Mouse (Mus musculus) myocyte (in vitro differentiated cells): ENCODE measurements at regions not wholly inside any gene's neighbourhood (a gene's known extent, or its start where the extent isn't known, plus 50 kb on each side); places are given as distances from the start of the nearest gene placed in this dataset.

Experiments
- E2F4 ChIP-seq: IDR thresholded peaks from one replicate; pipeline ENCODE4 v1.6.1; 2011; ENCODE audit warnings: mild to moderate bottlenecking, control low read depth, moderate library complexity; ENCODE audit not compliant: insufficient read depth
- MAX ChIP-seq: IDR thresholded peaks from one replicate; pipeline ENCODE4 v1.6.1; 2011; ENCODE audit warnings: low read depth, mild to moderate bottlenecking, control low read depth
- MYOD1 ChIP-seq, 3 experiments: IDR thresholded peaks; one replicate each; pipeline ENCODE4 v1.6.1; 2011; ENCODE audit warnings: control low read depth in 2 of 3, low read depth in 2 of 3, mild to moderate bottlenecking in 2 of 3, moderate library complexity in 1 of 3; ENCODE audit not compliant: insufficient read length in 2 of 3, control insufficient read depth in 1 of 3
- MYOG ChIP-seq, 3 experiments: IDR thresholded peaks; one replicate each; pipeline ENCODE4 v1.6.1; 2011; ENCODE audit warnings: control low read depth in 2 of 3, low read depth in 2 of 3, mild to moderate bottlenecking in 2 of 3; ENCODE audit not compliant: insufficient read length in 2 of 3, control insufficient read depth in 1 of 3, insufficient read depth in 1 of 3
- POLR2A ChIP-seq: IDR thresholded peaks from one replicate; pipeline ENCODE4 v1.6.1; 2011; ENCODE audit warnings: low read depth, mild to moderate bottlenecking, control low read depth, moderate library complexity; ENCODE audit not compliant: insufficient read length
- SRF ChIP-seq: IDR thresholded peaks from one replicate; pipeline ENCODE4 v1.6.1; 2011; ENCODE audit warnings: low read depth; ENCODE audit not compliant: control insufficient read depth, insufficient read length
- TCF12 ChIP-seq: IDR thresholded peaks from one replicate; pipeline ENCODE4 v1.6.1; 2011; ENCODE audit warnings: mild to moderate bottlenecking, control low read depth; ENCODE audit not compliant: poor library complexity, insufficient read depth, severe bottlenecking
- USF1 ChIP-seq: IDR thresholded peaks from one replicate; pipeline ENCODE4 v1.6.1; 2011; ENCODE audit warnings: low read depth, mild to moderate bottlenecking, control low read depth, moderate library complexity

DNA sequence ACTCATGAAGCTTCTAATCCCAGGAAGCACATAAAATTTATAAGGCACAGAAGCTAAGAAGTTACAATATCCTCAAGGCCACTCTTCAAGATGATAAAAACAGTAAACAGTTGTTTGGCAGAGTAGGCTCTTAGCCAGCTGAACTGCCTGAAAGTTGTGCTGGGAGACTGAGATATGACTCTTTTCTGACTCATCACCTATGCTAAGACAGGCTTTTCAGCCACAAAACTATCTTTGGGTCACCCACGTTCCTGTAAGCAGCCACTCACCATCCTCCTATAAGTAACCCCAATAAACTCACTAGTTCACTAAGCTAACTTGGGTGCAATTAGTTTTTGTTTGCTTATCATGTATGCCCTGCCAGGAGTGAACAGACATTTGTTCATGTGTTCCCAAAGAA is 112.1 kb upstream of the Cnr1 start:
- no peak for TF ChIP-seq USF1
- no peak for TF ChIP-seq MAX
- TF ChIP-seq POLR2A, result no peak
- TF ChIP-seq SRF, result no peak
- TF ChIP-seq TCF12, result no peak
- TF ChIP-seq MYOG (IDR thresholded peaks at IDR 0.05; ENCODE audit: control insufficient read depth in 1 of 3, insufficient read depth in 1 of 3, insufficient read length in 2 of 3, low read depth in 2 of 3), result no peak
- no peak for TF ChIP-seq E2F4
- TF ChIP-seq MYOD1 (IDR thresholded peaks at IDR 0.05; ENCODE audit: control insufficient read depth in 1 of 3, insufficient read length in 2 of 3, low read depth in 2 of 3), result no peak
